Mouse (Mus musculus): Measurements from ENCODE around the gene Shc2. TPM values are rescaled to one million over a fixed set of nuclear protein-coding genes. Genes with fewer than 3 reads are reported as not detected.

Shc2 gene
- 4.8 and 5.3 TPM in 2 replicates for polyA plus RNA-seq (2012; rRNA removed)

DNA sequence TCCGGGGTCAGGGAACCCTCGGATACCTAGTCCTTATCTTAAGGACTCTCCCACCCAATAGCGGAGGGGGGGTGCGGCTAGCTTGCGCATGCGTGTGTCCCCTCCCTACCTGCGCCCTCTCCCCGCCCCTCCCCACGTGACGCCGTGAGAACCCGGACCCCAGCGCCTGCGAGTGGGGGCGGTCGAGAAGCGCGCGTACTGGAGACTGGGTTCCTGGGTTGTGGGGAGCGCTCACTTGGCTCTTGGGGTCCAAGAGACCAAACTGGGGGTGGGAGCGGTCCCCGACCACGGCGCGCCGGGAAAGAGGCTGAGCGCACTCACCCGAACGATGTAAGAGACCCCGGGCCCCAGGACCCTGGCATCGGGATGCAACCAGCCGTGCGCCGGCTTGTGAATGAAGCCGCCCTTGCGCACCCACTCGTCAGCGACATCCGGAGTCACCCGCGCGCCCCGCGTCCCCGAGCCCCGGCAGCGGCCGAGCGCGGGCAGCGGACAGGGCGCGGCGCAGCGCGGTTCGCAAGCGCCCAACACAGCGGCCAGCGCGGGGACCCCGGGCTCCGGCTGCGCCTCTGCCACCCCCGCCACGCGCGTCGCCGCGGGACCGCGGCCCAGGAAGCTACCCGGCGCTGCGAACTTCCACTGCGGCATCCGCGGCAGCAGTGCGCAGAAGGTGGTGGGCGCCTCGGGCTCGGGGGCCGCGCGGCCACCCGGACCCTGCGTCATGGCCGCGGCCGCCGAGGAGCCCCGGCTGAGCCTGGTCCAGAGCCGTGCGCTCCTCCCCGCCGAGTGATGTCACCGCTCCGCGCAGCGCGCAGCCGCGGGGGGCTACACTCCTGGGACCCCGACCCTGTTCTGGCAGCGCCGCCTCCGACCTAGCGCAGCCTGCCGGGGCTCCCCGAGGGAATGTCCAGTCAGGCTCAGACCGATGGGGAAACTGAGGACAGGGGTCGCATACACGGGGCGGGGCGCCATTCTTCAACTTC, at the start of gene Shc2:
Gene Shc2, minus strand, starts transcription at position 791 of the 983 bp plus-strand sequence.

DNA sequence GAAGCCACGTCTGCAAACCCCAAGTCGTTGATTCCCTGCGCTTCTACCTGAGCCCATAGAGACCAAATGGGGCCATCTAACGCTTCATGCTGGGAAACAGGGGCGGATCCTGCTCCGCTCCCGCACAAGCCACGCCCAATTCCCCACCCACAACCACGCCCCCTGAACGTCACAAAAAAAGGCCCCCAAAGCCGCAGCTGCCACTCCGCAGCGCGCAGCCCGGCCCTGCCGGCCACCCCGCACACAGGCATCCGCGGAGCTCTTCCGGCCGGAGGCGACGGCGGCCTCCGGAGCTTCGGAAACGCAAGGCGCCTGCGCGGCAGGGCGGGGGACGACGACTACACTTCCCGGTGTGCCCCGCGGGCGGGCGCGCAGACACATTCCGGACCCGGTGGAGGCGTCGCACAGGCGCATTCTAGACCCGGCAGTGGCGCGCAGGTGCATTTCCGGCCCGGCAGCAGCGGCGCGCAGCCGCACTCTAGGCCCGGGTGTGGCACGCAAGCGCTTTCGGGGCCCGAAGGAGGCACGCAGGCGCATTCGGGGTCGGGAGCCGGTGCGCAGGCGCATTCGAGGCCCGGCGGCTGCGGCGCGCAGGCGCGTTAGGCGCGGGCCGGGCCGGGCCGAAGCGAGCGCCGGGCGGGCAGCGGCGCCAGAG, 44.0 kb upstream of the Shc2 start, which contains the start of gene Cdc34:
Gene Cdc34, plus strand, starts transcription at position 605 of the 655 bp plus-strand sequence.

DNA sequence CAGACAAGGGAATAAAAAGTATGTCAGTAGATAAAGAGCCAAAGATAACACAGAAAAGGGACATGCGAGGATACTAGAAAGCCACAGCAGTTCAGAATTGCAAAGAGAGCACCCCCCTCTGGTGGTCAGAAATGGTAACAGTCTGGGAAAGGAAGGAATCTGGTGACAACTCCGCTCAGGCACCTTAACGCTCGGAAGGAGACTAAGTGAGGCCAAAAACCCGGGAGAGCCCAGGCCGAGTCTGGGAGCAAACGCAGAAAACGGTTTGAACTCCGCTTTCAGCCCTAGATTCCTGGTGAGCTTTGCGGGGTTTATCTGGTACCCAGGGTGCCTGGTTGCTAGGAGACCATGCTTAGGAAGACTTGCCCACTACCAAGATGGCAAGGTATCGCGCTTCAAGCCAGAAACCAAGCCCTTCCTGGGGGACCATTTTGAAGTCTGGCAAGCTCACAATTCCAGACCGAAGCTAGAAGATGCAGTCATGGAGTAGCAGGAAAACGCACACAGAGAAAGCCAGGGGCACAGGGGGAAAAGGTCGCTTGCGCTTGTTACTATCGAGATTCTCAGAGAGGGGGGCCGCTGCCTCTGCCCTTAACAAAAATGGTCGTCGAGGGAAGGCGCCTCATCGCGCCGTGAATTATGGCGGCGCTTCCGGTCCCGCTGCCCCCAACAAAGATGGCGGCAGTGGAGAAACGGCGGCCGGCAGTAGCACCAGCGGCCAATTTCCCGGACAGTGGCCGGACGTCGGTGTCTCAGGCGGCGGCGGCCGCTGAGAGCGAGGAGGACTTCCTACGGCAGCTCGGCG, 31.3 kb upstream of the Shc2 start, which contains the start of gene Tpgs1:
Gene Tpgs1, plus strand, starts transcription at position 599 of the 805 bp plus-strand sequence.

DNA sequence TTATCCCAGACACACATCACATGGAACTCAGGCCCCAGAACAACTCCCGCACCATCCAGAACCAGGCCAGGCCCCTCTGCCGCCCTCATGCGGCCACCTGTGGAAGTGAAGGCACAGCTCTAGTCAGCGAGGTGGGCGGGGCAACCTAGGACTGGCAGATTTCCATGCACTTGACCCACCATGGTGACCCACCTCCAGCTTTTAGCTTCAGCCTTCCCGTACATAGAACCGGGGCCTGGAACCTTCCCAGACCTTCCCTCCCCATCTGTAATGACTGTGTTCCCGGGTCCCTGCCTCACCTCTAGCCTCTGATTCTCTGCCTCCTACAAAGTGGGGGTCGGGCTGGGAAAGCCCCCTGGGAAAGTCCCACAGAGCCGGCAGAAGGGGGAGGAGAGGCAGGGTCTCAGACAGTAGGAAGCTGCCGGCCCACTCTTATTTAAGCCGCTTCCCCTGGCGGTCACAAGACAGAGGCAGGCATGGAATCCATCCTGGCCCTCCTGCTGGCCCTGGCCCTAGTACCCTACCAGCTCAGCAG, 26.5 kb upstream of the Shc2 start, which contains the start of gene Madcam1:
Gene Madcam1, plus strand, starts transcription at position 429 of the 535 bp plus-strand sequence.

DNA sequence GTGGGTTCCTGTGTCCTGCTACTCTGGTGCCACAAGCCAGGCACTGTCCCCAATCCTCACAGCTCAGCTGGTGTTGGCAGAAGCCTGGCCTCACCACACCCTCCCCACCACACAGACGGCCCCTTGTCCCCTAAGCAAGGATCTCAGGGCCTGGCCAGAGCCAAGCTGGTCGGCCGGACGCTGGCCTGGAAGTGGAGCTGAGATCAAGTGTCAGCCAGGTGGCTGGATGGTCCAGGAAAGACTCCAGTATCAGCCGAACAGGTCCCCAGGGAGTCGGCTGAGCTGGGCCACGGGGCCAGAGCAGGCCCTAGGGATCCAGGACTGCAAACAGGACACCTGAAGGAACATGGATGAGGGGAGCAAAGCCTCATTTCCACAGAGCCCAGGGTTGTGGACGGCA, 8.0 kb upstream of the Shc2 start, which contains the start of gene Odf3l2:
Gene Odf3l2, minus strand, starts transcription at position 28 of the 400 bp plus-strand sequence.

DNA sequence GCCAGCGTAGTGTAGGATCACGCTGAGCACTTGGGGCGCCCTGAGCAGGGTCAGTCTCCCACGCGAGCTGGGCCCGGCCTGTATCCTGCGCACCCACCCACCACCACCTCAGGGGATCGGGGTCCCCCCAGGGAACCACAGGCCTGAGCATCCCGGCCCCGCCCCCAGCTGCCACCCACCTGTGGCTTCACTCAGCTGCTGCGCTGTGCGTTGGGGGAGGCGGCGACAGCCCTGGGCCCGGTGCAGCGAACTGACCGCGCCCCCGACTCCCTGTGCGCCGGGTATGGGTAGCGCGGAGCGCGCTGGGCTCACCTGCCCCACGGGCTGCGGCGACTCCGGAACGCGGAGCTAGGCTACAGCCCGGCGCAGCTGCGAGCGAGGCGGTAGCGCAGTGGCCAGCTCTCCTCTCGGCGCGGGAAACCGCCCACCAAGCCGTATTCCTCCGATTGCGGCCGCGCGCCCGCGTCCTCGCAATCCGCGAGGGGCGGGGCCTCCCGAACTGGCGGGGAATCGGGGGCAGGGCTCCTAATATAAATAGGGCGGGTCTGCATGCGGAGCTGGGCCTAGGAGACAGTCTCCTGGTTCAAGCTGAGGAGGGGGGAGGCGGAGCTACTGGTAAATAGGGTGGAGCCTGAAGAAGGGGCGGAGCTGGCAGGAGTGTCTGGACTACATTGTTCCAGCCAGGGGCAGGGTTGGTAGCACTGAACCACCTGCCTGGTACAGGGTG, 24.0 kb downstream of the Shc2 start, which contains the start of gene C2cd4c:
Gene C2cd4c, minus strand, starts transcription at position 448 of the 727 bp plus-strand sequence.

DNA sequence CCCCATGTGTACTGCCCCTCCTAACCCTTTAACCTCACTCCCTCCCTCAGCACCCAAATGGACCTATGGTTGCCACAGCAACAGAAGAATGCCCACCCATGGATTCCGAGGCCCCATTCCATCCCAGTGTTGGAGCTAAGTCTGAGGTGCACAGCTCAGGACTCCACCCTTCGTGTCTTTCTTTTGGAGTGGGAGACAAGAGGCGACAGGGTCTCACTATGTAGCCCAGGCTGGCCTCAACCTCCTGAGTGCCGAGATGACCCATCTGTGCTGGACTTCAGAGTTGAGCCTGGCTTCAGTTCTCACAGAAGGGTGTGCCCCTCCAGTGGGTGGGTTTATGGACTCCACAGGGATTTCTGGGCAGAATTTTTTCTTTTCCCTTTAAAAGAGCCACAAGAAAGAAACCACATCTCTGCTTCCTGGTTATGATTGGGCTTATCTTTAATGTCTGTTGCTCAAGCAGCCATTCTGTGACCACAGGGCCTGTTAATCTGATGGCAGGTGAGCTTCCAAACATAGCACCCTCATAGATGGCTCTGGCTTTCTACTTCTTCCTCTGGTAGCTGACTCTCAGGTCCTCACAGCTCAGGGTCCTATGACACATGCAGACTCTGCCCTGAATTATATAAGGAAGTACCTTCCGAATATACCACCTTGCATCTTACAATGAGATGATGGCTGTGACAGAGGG, 50.5 kb downstream of the Shc2 start, which contains the start of gene Theg:
Gene Theg, minus strand, starts transcription at position 271 of the 691 bp plus-strand sequence.

Other genes with a start within 250 kb of the Shc2 start
- gene Vmn2r83, start 169.2 kb downstream of the Shc2 start, polyA plus RNA-seq (2012; rRNA removed): not detected in 2 replicates
- 211 and 290 TPM in 2 replicates for gene Plpp2, start 104.1 kb downstream of the Shc2 start, polyA plus RNA-seq (2012; rRNA removed)
- 105 and 110 TPM in 2 replicates for gene Mier2, start 82.7 kb downstream of the Shc2 start, polyA plus RNA-seq (2012; rRNA removed)
- not detected in 2 replicates for gene Theg, start 50.6 kb downstream of the Shc2 start, polyA plus RNA-seq (2012; rRNA removed)
- 2.9 and 3.5 TPM in 2 replicates for gene C2cd4c, start 23.9 kb downstream of the Shc2 start, polyA plus RNA-seq (2012; rRNA removed)
- not detected in 2 replicates for gene Odf3l2, start 7.8 kb upstream of the Shc2 start, polyA plus RNA-seq (2012; rRNA removed)
- 6.3 and 9.1 TPM in 2 replicates for gene Madcam1, start 26.6 kb upstream of the Shc2 start, polyA plus RNA-seq (2012; rRNA removed)
- gene Tpgs1, start 31.5 kb upstream of the Shc2 start, polyA plus RNA-seq (2012; rRNA removed): 105 and 121 TPM in 2 replicates
- gene Cdc34, start 44.3 kb upstream of the Shc2 start, polyA plus RNA-seq (2012; rRNA removed): 155 and 246 TPM in 2 replicates
- 0.47 and 0.66 TPM in 2 replicates for gene Gzmm, start 51.1 kb upstream of the Shc2 start, polyA plus RNA-seq (2012; rRNA removed)
- gene Bsg, start 66.6 kb upstream of the Shc2 start, polyA plus RNA-seq (2012; rRNA removed): 1,066 and 1,188 TPM in 2 replicates
- gene Hcn2, start 78.7 kb upstream of the Shc2 start, polyA plus RNA-seq (2012; rRNA removed): 23.7 and 26.9 TPM in 2 replicates
- gene Polrmt, start 108.7 kb upstream of the Shc2 start, polyA plus RNA-seq (2012; rRNA removed): 71.0 and 77.4 TPM in 2 replicates
- gene Fgf22, start 117.2 kb upstream of the Shc2 start, polyA plus RNA-seq (2012; rRNA removed): 0.13 TPM in 1 of 2 replicates, not detected in the other
- 192 and 253 TPM in 2 replicates for gene Rnf126, start 129.0 kb upstream of the Shc2 start, polyA plus RNA-seq (2012; rRNA removed)
- gene Fstl3, start 139.4 kb upstream of the Shc2 start, polyA plus RNA-seq (2012; rRNA removed): 42.9 and 43.6 TPM in 2 replicates
- 0.06 and 0.23 TPM in 2 replicates for gene Prss57, start 153.0 kb upstream of the Shc2 start, polyA plus RNA-seq (2012; rRNA removed)
- 35.1 and 37.1 TPM in 2 replicates for gene Palm, start 155.7 kb upstream of the Shc2 start, polyA plus RNA-seq (2012; rRNA removed)
- 267 and 317 TPM in 2 replicates for gene Misp, start 183.1 kb upstream of the Shc2 start, polyA plus RNA-seq (2012; rRNA removed)
- gene Ptbp1, start 216.5 kb upstream of the Shc2 start, polyA plus RNA-seq (2012; rRNA removed): 273 and 314 TPM in 2 replicates
- gene Prtn3, start 236.6 kb upstream of the Shc2 start, polyA plus RNA-seq (2012; rRNA removed): 2.2 and 2.6 TPM in 2 replicates
- 4.2 and 6.4 TPM in 2 replicates for gene Plppr3, start 236.7 kb upstream of the Shc2 start, polyA plus RNA-seq (2012; rRNA removed)
- 0.15 TPM in 1 of 2 replicates, not detected in the other for gene Elane, start 248.3 kb upstream of the Shc2 start, polyA plus RNA-seq (2012; rRNA removed)